Comparison of ENCODE assay signal across 26 mouse cellular contexts in genomic region chr12:99119966-99120365, GRCm38 (mm10).
"Had no signal": no experiment of that assay in that cellular context is flagged by ENCODE, and none has a peak within 500 bp of the region (broad histone marks: within the 10 kb centered on the region; RNA-seq: fewer than 3 reads in every experiment).

No protein-coding gene starts in this region.

- ATAC-seq: forebrain, postnatal 0 days; hindbrain, embryonic 16.5 days; intestine, embryonic 16.5 days; liver, embryonic 12.5 days had no signal

- H3K27ac ChIP-seq: heart, adult 2 months; heart, embryonic 13.5 days; heart, embryonic 15.5 days; hindbrain, embryonic 12.5 days; hindbrain, embryonic 14.5 days; kidney, embryonic 15.5 days; kidney, postnatal 0 days; limb, embryonic 13.5 days; limb, embryonic 15.5 days; liver, embryonic 12.5 days had no signal

- H3K4me2 ChIP-seq: heart, embryonic 11.5 days; heart, embryonic 13.5 days; heart, embryonic 15.5 days; hindbrain, embryonic 12.5 days; hindbrain, embryonic 14.5 days; kidney, embryonic 15.5 days; limb, embryonic 13.5 days; limb, embryonic 15.5 days; liver, embryonic 12.5 days had no signal

- H3K9me3 ChIP-seq: heart, embryonic 13.5 days; heart, embryonic 15.5 days; hindbrain, embryonic 12.5 days; kidney, embryonic 15.5 days; limb, embryonic 13.5 days; limb, embryonic 15.5 days; liver, embryonic 12.5 days had no signal

- H3K4me1 ChIP-seq: hindbrain, embryonic 12.5 days; liver, embryonic 12.5 days had no signal

- DNase-seq: forebrain, postnatal 0 days; gastrocnemius, postnatal 14 days; gastrocnemius, postnatal 36 days; heart, adult 2 months; heart, postnatal 14 days; heart, postnatal 36 days; kidney, adult 11 months; kidney, adult 2 months; kidney, adult 9 months; kidney, postnatal 14 days; kidney, postnatal 36 days; layer of hippocampus, adult 9-11 months; layer of hippocampus, postnatal 36 days; left cerebral cortex, postnatal 4 days had no signal

- H3K4me3 ChIP-seq: heart, adult 2 months; heart, embryonic 13.5 days; heart, embryonic 15.5 days; hindbrain, embryonic 12.5 days; kidney, embryonic 15.5 days; limb, embryonic 13.5 days; limb, embryonic 15.5 days; liver, embryonic 12.5 days had no signal

- H3K27me3 ChIP-seq: heart, embryonic 13.5 days; heart, embryonic 15.5 days; hindbrain, embryonic 12.5 days; limb, embryonic 13.5 days; limb, embryonic 15.5 days; liver, embryonic 12.5 days had no signal

- H3K9ac ChIP-seq: forebrain, postnatal 0 days; heart, embryonic 13.5 days; heart, embryonic 15.5 days; hindbrain, embryonic 12.5 days; hindbrain, embryonic 14.5 days; kidney, embryonic 15.5 days; limb, embryonic 13.5 days; limb, embryonic 15.5 days; liver, embryonic 12.5 days had no signal

- H3K36me3 ChIP-seq: heart, embryonic 13.5 days; heart, embryonic 15.5 days; hindbrain, embryonic 12.5 days; kidney, embryonic 15.5 days; limb, embryonic 13.5 days; limb, embryonic 15.5 days; liver, embryonic 12.5 days had no signal
